Mouse (Mus musculus) liver, adult 2 months (tissue): ENCODE data around the gene 4930470P17Rik.

Source experiments
- CTCF ChIP-seq: fragments of 200-500 bp; IDR thresholded peaks from 2 replicates; pipeline ENCODE4 v1.5.1; 2011; ENCODE audit warnings: low read depth, low read length, control low read depth
- POLR2A ChIP-seq: fragments of 200-500 bp; IDR thresholded peaks from 2 replicates; pipeline ENCODE4 v1.6.1; 2011; ENCODE audit warnings: low read length, control low read depth; ENCODE audit not compliant: insufficient read depth; ENCODE audit errors: extremely low read depth

- TF ChIP-seq CTCF (no peak), POLR2A (no peak)
These were observed 57.7 kb downstream of the 4930470P17Rik start for GRCm38 (mm10) chr2:170544159-170544558.
